Mouse (Mus musculus): ENCODE results near the gene Prcd. TPM values are rescaled to one million over a fixed set of nuclear protein-coding genes. Genes with fewer than 3 reads are reported as not detected.
"Not testable (repeated sequence)": the region's sequence is repeated elsewhere in the genome, so short reads cannot be mapped to it uniquely, and the experiment has no call there.

Gene Prcd
- polyA plus RNA-seq, 1 experiment from 2014 or later, result 0.62 TPM

- Histone ChIP-seq H3K4me3 (no peak overlapping the region), H3K36me3 (replicated peaks) (peaks cover 19% of the 10 kb centered on the region), H3K27ac (0 out of 2 replicates have a peak overlapping the region, but pooled peaks have one; percentile 17), H3K9me3 (no peaks in the 10 kb centered on the region), H3K4me1 (peaks cover 62% of the 10 kb centered on the region), H3K27me3 (ENCODE audit: poor library complexity, severe bottlenecking) (peaks cover 20% of the 10 kb centered on the region)
- DNase-seq (ENCODE audit: extremely low spot score, low spot score), result no peak
- 61% methylated on average over 5 of the region's 5 CpGs for WGBS
Observed at GRCm38 (mm10) chr11:116669316-116669715, 16.0 kb downstream of the Prcd start.

GRCm38 (mm10) chr11:116669787-116670365 lies 16.5 kb downstream of the Prcd start:
- Histone ChIP-seq H3K9me3 (no peaks in the 10 kb centered on the region), H3K4me1 (peaks cover 62% of the 10 kb centered on the region), H3K4me3 (no peak overlapping the region), H3K36me3 (replicated peaks) (peaks cover 24% of the 10 kb centered on the region), H3K27me3 (ENCODE audit: poor library complexity, severe bottlenecking) (peaks cover 20% of the 10 kb centered on the region), H3K27ac (no peak overlapping the region)
- DNase-seq (ENCODE audit: extremely low spot score, low spot score), result no peak
- WGBS, result 75% methylated on average over 13 of the region's 13 CpGs

GRCm38 (mm10) chr11:116670386-116670785 lies 17.1 kb downstream of the Prcd start:
- Histone ChIP-seq H3K36me3 (replicated peaks) (peaks cover 29% of the 10 kb centered on the region), H3K27ac (no peak overlapping the region), H3K4me3 (0 out of 2 replicates have a peak overlapping the region, but pooled peaks have one; percentile 91), H3K4me1 (peaks cover 59% of the 10 kb centered on the region), H3K27me3 (ENCODE audit: poor library complexity, severe bottlenecking) (peaks cover 20% of the 10 kb centered on the region), H3K9me3 (no peaks in the 10 kb centered on the region)
- no peak for DNase-seq (ENCODE audit: extremely low spot score, low spot score)
- WGBS, result 90% methylated on average over 7 of the region's 7 CpGs

- H3K27ac ChIP-seq, result peak overlapping the region; percentile 95
- H3K27me3 ChIP-seq (ENCODE audit: poor library complexity, severe bottlenecking), result peaks cover 20% of the 10 kb centered on the region
- H3K4me3 ChIP-seq, result peak overlapping the region; percentile 91
- no peaks in the 10 kb centered on the region for H3K9me3 ChIP-seq
- H3K36me3 ChIP-seq (replicated peaks), result peaks cover 38% of the 10 kb centered on the region
- WGBS, result 1% methylated on average over 45 of the region's 45 CpGs
- peaks cover 55% of the 10 kb centered on the region for H3K4me1 ChIP-seq
- peak; percentile 95 for DNase-seq (ENCODE audit: extremely low spot score, low spot score)
Observed at GRCm38 (mm10) chr11:116671112-116671844, 17.9 kb downstream of the Prcd start.

- no peak for DNase-seq (ENCODE audit: extremely low spot score, low spot score)
- Histone ChIP-seq H3K36me3 (replicated peaks) (peaks cover 45% of the 10 kb centered on the region), H3K27me3 (ENCODE audit: poor library complexity, severe bottlenecking) (peaks cover 20% of the 10 kb centered on the region), H3K27ac (peak overlapping the region; percentile 95), H3K9me3 (no peaks in the 10 kb centered on the region), H3K4me1 (peaks cover 55% of the 10 kb centered on the region), H3K4me3 (peak overlapping the region; percentile 91)
- under 1% methylated on average over 24 of the region's 24 CpGs for WGBS
Observed at GRCm38 (mm10) chr11:116671845-116672434, 18.6 kb downstream of the Prcd start.

GRCm38 (mm10) chr11:116672595-116672994 lies 19.3 kb downstream of the Prcd start:
- peaks cover 55% of the 10 kb centered on the region for H3K4me1 ChIP-seq
- peak overlapping the region; percentile 95 for H3K27ac ChIP-seq
- DNase-seq (ENCODE audit: extremely low spot score, low spot score), result no peak
- no peaks in the 10 kb centered on the region for H3K9me3 ChIP-seq
- 28% methylated on average over 7 of the region's 7 CpGs for WGBS
- peaks cover 52% of the 10 kb centered on the region for H3K36me3 ChIP-seq (replicated peaks)
- H3K4me3 ChIP-seq, result peak overlapping the region; percentile 91
- peaks cover 20% of the 10 kb centered on the region for H3K27me3 ChIP-seq (ENCODE audit: poor library complexity, severe bottlenecking)

GRCm38 (mm10) chr11:116673410-116673809 lies 20.1 kb downstream of the Prcd start:
- no peak for DNase-seq (ENCODE audit: extremely low spot score, low spot score)
- Histone ChIP-seq H3K4me1 (peaks cover 50% of the 10 kb centered on the region), H3K36me3 (replicated peaks) (peaks cover 60% of the 10 kb centered on the region), H3K27me3 (ENCODE audit: poor library complexity, severe bottlenecking) (peaks cover 17% of the 10 kb centered on the region), H3K4me3 (peak overlapping the region; percentile 91), H3K9me3 (no peaks in the 10 kb centered on the region), H3K27ac (no peak overlapping the region)
- 89% methylated on average over 2 of the region's 2 CpGs for WGBS

GRCm38 (mm10) chr11:116674616-116675379 lies 21.5 kb downstream of the Prcd start:
- Histone ChIP-seq H3K4me1 (peaks cover 36% of the 10 kb centered on the region), H3K27me3 (ENCODE audit: poor library complexity, severe bottlenecking) (peaks cover 3% of the 10 kb centered on the region; the same call in 1 of the 2 replicates), H3K9me3 (no peaks in the 10 kb centered on the region), H3K27ac (no peak overlapping the region), H3K36me3 (replicated peaks) (peaks cover 74% of the 10 kb centered on the region), H3K4me3 (no peak overlapping the region)
- 90% methylated on average over 7 of the region's 7 CpGs for WGBS
- DNase-seq (ENCODE audit: extremely low spot score, low spot score), result no peak

- not testable (repeated sequence) for H3K27me3 ChIP-seq (ENCODE audit: poor library complexity, severe bottlenecking); H3K27ac ChIP-seq; DNase-seq (ENCODE audit: extremely low spot score, low spot score); H3K9me3 ChIP-seq; H3K4me3 ChIP-seq
- Histone ChIP-seq H3K4me1 (peaks cover 35% of the 10 kb centered on the region), H3K36me3 (replicated peaks) (peaks cover 80% of the 10 kb centered on the region)
- WGBS, result 88% methylated on average over 6 of the region's 6 CpGs
Observed at GRCm38 (mm10) chr11:116675429-116675828, 22.1 kb downstream of the Prcd start.

GRCm38 (mm10) chr11:116676175-116676976 lies 23.0 kb downstream of the Prcd start:
- peaks cover 26% of the 10 kb centered on the region for H3K4me1 ChIP-seq
- H3K9me3 ChIP-seq, result no peaks in the 10 kb centered on the region
- no peak overlapping the region for H3K27ac ChIP-seq
- no peak for DNase-seq (ENCODE audit: extremely low spot score, low spot score)
- 92% methylated on average over 14 of the region's 14 CpGs for WGBS
- H3K36me3 ChIP-seq (replicated peaks), result peaks cover 89% of the 10 kb centered on the region
- no peaks in the 10 kb centered on the region for H3K27me3 ChIP-seq (ENCODE audit: poor library complexity, severe bottlenecking)
- no peak overlapping the region for H3K4me3 ChIP-seq

GRCm38 (mm10) chr11:116677711-116678441 lies 24.5 kb downstream of the Prcd start:
- Histone ChIP-seq H3K27ac (no peak overlapping the region), H3K9me3 (no peaks in the 10 kb centered on the region), H3K27me3 (ENCODE audit: poor library complexity, severe bottlenecking) (no peaks in the 10 kb centered on the region), H3K4me3 (no peak overlapping the region), H3K36me3 (replicated peaks) (peaks cover 100% of the 10 kb centered on the region), H3K4me1 (peaks cover 18% of the 10 kb centered on the region)
- WGBS, result 93% methylated on average over 8 of the region's 8 CpGs
- no peak for DNase-seq (ENCODE audit: extremely low spot score, low spot score)
